Mouse (Mus musculus): ENCODE results near the gene Cela3a.
"Not testable (repeated sequence)": the region's sequence is repeated elsewhere in the genome, so short reads cannot be mapped to it uniquely, and the experiment has no call there.

Gene Cela3a

GRCm38 (mm10) chr4:137409691-137410090 lies at the start of gene Cela3a:
Gene Cela3a, minus strand, starts transcription at chr4:137409791.
- no peak for DNase-seq (ENCODE audit: low spot score in 2 of 2)

GRCm38 (mm10) chr4:137458861-137459260 lies 49.3 kb upstream of the Cela3a start:
- no peak for DNase-seq (ENCODE audit: low spot score in 2 of 2)

DNA sequence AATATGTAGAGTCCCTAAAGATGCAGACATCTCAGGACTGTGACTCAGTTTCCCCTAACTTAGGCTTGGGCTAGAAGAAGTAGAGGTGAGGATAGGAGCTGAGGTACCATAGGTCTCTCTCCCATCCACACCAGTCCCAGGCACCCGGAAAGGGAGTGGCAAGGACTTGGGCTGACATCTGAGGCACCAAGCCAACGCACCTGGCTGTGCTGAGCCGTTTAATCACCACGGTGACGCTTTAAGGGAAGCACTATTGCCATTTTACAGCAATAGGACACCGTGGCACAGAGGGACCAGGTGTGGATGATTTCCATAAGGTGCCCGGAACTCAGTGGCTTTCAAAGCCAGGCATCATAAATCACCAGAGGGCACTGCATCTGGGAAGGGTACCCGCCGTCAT lies 48.7 kb upstream of the Cela3a start:
- no peak for DNase-seq (ENCODE audit: low spot score in 2 of 2)

DNA sequence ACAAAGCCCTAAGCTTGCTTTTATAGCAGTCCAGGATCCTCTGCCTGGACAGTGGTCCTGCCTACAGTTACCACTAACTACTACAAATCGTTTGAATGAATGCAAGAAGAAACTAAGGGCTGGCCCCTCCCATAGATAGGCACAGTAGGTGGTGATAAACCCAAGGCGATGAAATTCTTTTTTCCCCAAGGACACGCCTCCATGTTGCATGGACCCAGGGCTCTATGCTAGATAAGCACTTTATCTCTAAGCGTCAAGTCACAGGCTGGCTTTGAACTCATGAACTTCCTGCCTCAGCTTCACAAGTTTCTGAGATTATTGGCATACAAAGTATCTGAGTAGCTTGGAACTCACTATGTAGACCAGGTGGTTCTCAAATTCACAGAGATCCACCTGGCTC lies 47.7 kb upstream of the Cela3a start:
- DNase-seq (ENCODE audit: low spot score in 2 of 2) = no peak

- no peak for DNase-seq (ENCODE audit: low spot score in 2 of 2)
These were observed 47.0 kb upstream of the Cela3a start for GRCm38 (mm10) chr4:137456581-137456980.

DNA sequence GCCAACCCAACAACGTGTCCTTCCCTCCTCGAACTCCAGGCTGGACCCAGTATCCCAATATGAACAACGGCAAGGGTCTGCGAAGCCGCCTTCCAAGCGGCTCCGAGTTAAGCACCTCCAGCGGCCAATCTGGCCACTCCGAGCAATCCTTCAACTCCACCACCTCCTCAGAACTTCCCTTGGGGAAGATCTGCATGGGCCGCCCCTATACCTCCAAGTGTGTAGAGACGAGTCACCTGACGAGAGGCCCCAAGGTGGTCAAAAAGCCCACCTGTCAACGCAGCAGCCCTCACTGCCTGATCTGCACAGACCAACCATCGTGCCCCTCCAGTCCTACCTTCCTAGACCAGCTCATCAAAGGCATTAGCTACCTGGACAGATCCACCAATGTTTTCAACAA lies 45.0 kb upstream of the Cela3a start:
- no peak for DNase-seq (ENCODE audit: low spot score in 2 of 2)

- no peak for DNase-seq (ENCODE audit: low spot score in 2 of 2)
These were observed 43.7 kb upstream of the Cela3a start, which contains the start of gene 1700013G24Rik for GRCm38 (mm10) chr4:137453234-137453767. Gene 1700013G24Rik, plus strand, starts transcription at chr4:137453284.

DNA sequence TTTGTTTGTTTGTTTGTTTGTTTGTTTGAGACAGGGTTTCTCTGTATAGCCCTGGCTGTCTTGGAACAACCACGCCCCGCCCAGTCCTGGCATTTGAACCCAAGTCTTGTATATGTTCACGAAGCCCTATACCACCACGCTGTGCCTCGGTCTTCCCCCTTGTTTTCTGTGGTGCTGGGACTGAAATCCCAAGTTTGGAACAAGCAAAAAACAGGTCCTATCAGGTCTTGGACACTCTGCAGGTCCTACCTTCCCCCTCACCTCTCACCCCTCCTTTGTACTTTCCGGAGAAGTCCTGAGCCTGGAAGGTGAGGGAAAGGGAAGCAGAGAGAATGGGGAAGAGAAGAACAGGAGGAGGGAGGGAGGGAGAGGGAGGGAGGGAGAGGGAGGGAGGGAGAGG lies 42.6 kb upstream of the Cela3a start:
- no peak for DNase-seq (ENCODE audit: low spot score in 2 of 2)

GRCm38 (mm10) chr4:137449715-137450114 lies 40.1 kb upstream of the Cela3a start:
- no peak for DNase-seq (ENCODE audit: low spot score in 2 of 2)

DNA sequence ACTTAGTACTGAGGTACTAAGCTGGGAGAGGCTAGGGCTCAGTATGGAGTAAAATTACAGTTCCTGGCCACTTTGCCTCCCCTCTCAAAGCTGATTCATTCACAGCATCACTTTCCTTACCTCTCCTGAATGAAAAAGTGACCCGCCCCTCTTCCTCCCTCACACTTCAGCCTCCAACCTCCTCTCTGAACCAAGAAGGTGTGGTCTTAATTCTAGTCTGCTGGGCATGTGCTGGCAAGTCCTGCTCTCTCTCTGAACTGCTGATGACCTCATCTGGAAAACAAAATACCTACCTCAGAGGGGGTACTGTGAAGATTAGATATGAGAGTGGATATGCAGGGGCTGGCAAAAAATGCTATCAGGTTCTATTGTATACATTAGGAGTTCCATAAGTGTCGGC lies 39.5 kb upstream of the Cela3a start:
- no peak for DNase-seq (ENCODE audit: low spot score in 2 of 2)

DNA sequence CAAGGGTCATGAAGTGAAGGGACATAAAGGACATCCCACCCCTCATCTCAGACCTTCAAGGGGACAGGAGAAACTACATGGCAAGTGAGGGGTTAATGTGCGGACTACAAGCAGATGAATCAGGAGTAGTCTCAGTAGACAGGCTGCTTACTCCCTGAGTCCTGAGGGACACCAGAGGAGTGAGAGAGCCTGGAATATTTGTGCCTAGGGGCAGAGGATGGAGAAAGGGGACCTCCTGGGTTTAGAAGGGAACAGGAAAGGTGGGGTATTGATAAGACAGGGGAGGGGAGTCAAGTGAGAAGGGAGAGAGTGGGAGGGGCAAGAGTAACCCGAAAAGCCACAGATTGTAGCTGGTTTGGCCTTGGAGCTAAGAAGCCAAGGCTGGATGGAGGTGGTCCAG lies 39.0 kb upstream of the Cela3a start:
- DNase-seq (ENCODE audit: low spot score in 2 of 2) = no peak

DNA sequence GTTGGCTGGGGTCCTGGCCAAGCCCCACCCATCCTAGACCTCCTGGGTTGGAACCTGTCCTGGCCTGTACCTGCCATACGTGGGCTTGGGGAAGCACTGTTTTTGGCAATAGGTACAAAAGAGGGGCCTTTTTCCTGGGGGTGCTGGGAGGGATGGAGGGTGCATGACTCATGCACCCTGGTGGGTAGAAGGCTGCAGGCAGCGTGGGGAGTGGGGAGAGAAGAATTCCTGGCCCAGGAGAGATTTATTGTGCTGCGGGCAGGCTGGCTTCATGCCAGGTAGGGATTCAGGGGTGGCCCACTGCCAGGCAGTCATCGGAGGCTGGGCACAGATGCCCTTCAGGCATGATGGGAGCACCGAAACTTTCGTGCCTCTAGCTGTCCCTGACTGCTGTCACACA lies 38.6 kb upstream of the Cela3a start:
- DNase-seq (ENCODE audit: low spot score in 2 of 2) = peak in 1 of 2 experiments; percentile 67

DNA sequence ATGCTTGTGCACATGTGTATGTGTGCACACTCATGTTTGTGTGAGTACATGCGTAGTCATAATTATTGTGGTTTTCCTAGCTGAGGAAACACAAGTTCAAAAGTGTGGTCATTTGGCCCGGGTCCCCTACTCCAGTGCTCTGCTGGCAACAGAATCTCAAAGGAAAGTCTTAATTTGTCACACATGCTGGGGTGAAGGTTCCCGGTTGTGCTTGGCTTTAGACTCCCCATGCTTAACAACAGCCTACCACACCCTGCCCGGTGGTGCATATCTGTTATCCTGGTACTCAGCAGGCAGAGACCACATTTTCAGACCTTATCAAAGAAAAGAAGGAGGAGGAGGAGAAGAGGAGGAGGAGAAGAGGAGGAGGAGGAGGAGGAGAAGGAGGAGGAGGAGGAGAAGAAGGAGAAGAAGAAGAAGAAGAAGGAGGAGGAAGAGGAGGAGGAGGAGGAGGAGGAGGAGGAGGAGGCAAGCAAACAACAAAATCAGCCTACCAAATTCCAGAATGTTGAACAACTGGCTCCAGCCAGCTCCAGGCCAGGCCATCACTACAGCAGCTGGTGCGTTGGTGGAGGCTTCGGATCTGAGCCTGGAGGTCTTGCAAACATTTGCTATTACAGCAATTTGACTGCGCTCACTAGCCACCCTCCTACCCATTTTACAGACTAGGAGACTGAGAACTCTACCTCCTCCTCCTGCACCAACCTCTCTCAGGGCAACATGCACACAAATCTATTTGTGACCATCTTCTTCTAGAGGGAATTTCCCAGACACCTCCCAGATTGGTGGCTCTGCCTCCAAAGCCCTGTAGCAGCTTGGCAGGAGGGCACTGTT lies 38.0 kb upstream of the Cela3a start:
- DNase-seq (ENCODE audit: low spot score in 2 of 2) = no peak

- no peak for DNase-seq (ENCODE audit: low spot score in 2 of 2)
These were observed 36.3 kb upstream of the Cela3a start for GRCm38 (mm10) chr4:137445881-137446280.

GRCm38 (mm10) chr4:137443625-137444024 lies 34.0 kb upstream of the Cela3a start:
- DNase-seq (ENCODE audit: low spot score in 2 of 2) = peak; percentile 67 to 83

DNA sequence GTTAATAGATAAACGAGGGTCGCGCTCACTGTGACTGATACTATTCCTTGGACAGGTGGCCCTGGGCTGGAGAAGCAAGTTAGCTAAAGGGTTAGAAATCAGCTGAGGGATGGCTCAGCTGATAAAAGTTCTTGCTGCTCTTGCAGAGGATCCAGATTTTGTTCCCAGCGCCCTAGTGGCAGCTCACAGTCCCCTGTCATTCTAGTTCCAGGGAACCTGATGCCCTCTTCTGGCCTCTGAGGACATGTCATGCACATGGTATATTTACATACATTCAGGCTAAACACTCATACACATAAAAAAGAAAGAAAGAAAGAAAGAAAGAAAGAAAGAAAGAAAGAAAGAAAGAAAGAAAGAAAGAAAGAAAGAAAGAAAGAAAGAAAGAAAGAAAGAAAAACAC lies 31.7 kb upstream of the Cela3a start:
- no peak for DNase-seq (ENCODE audit: low spot score in 2 of 2)

- no peak for DNase-seq (ENCODE audit: low spot score in 2 of 2)
These were observed 29.3 kb upstream of the Cela3a start for GRCm38 (mm10) chr4:137438842-137439241.

- DNase-seq (ENCODE audit: low spot score in 2 of 2) = no peak
These were observed 27.5 kb upstream of the Cela3a start for GRCm38 (mm10) chr4:137436979-137437669.

DNA sequence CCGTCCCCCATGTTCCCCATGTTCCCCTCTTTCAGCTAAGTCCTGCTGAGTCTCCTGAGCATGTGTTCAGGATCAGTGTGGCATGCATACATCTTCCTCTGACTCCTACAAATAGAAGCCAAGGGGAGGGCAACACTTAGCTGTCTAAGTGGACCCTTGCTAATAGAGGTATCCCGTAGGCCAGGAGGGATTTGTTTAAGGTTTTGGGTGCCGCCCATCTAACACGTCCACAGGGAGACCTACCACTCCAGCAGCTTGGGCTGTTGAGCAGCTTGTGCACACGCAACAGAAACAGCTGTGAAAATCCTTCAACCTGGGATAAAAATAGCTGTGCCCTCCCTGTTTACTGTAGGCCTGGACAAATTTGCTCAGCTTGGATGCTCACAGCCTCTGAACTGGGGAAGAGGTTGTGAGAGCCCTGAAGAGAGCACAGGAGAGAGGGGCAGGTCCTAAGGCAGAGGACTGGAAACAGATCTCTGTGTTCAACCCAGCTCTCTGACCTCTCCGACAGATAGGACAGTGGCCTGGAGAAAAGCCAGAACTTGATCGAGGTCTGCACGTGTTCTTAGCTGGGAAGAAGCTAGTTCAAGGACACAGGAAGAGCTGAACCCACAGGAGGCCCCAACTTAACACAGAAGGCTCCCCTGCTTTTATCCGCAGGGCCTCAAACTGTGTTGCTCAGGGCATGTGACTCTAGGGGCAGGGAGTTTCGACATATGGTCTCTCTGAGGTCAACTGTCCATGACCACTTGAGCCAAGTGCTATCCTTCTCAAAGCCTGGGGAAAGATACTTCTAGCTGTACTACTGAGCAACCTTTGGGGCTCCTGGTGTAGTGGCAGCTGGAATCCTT lies 23.3 kb upstream of the Cela3a start:
- DNase-seq (ENCODE audit: low spot score in 2 of 2) = not testable (repeated sequence)

DNA sequence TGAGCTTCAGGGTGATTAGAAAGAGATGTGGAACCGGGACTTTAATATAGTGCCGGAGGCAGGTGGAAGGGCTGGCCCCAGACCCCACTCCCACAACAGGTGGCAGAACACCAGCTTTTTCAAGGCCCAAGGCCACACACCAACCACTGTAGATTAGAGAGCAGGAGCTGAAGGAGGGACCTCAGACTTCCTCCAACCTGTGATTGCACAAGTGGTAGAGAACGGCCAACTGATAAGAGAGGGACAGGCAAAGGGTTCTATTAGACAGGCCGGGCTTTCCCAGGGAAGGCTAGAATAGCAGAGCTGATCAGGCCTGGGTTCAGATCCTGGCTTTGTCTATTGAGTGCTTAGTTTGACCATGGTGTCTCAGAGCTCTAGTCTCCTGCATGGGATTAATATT lies 20.9 kb upstream of the Cela3a start, which contains the start of gene Cela3b:
Cela3b (minus strand) TSS at position 39 of the 400 bp plus-strand sequence.
- DNase-seq (ENCODE audit: low spot score in 2 of 2) = no peak

- no peak for DNase-seq (ENCODE audit: low spot score in 2 of 2)
These were observed 8.3 kb upstream of the Cela3a start for GRCm38 (mm10) chr4:137417712-137418564.

All from cerebellum, postnatal 4 days (tissue).